Mouse (Mus musculus) CH12.LX (cell line): Measurements from ENCODE around the gene Me1.

Source experiments
- BHLHE40 ChIP-seq: IDR thresholded peaks from 2 replicates; pipeline ENCODE4 v1.6.1; 2011; ENCODE audit warnings: mild to moderate bottlenecking, low read depth, low read length, improper control_type of control experiment
- CHD1 ChIP-seq: IDR thresholded peaks from 2 replicates; pipeline ENCODE4 v1.6.1; 2012; ENCODE audit warnings: low read depth, low read length, improper control_type of control experiment, inconsistent platforms
- CTCF ChIP-seq, 2 experiments: IDR thresholded peaks in 1 of 2; conservative IDR thresholded peaks in 1 of 2; 2 replicates each; pipeline ENCODE4 v1.5.1; 2011 to 2012; ENCODE audit warnings: low read depth in 2 of 2, low read length in 2 of 2, improper control_type of control experiment in 1 of 2, inconsistent platforms in 1 of 2, mild to moderate bottlenecking in 1 of 2, moderate library complexity in 1 of 2
- ETS1 ChIP-seq: conservative IDR thresholded peaks from 2 replicates; pipeline ENCODE4 v1.6.1; 2012; ENCODE audit warnings: low read depth, mild to moderate bottlenecking, inconsistent platforms, low read length, improper control_type of control experiment, moderate library complexity
- KAT2A ChIP-seq: IDR thresholded peaks from 2 replicates; pipeline ENCODE4 v1.6.1; 2012; ENCODE audit warnings: low read length, improper control_type of control experiment, inconsistent platforms; ENCODE audit not compliant: insufficient replicate concordance
- MEF2A ChIP-seq: IDR thresholded peaks from 2 replicates; pipeline ENCODE4 v1.6.1; 2014; ENCODE audit warnings: low read depth, mild to moderate bottlenecking, inconsistent platforms, low read length, improper control_type of control experiment, borderline replicate concordance
- POLR2A ChIP-seq: IDR thresholded peaks from 2 replicates; pipeline ENCODE4 v1.6.1; 2011; ENCODE audit warnings: low read depth, mild to moderate bottlenecking, improper control_type of control experiment, low read length
- RAD21 ChIP-seq: IDR thresholded peaks from 2 replicates; pipeline ENCODE4 v1.6.1; 2011; ENCODE audit warnings: low read depth, mild to moderate bottlenecking, low read length, improper control_type of control experiment, moderate library complexity
- SMC3 ChIP-seq: IDR thresholded peaks from 2 replicates; pipeline ENCODE4 v1.6.1; 2011; ENCODE audit warnings: low read depth, low read length, improper control_type of control experiment
- USF2 ChIP-seq: conservative IDR thresholded peaks from 2 replicates; pipeline ENCODE4 v1.6.1; 2011; ENCODE audit warnings: low read depth, low read length, improper control_type of control experiment
- ZC3H11A ChIP-seq: IDR thresholded peaks from 2 replicates; pipeline ENCODE4 v1.6.1; 2012; ENCODE audit warnings: low read depth, mild to moderate bottlenecking, inconsistent platforms, low read length, improper control_type of control experiment
- ZMIZ1 ChIP-seq: IDR thresholded peaks from 2 replicates; pipeline ENCODE4 v1.6.1; 2012; ENCODE audit warnings: low read depth, mild to moderate bottlenecking, inconsistent platforms, low read length, improper control_type of control experiment
- ZNF384 ChIP-seq: IDR thresholded peaks from 2 replicates; pipeline ENCODE4 v1.6.1; 2012; ENCODE audit warnings: low read depth, low read length, improper control_type of control experiment, inconsistent platforms

GRCm38 (mm10) chr9:86712648-86713047 is 16.9 kb upstream of the Me1 start:
- TF ChIP-seq MEF2A, result no peak
- TF ChIP-seq POLR2A, result no peak
- no peak for TF ChIP-seq RAD21
- no peak for TF ChIP-seq CTCF (conservative IDR thresholded peaks at IDR 0.05 in 1 of 2, IDR thresholded peaks at IDR 0.05 in 1 of 2; ENCODE audit: low read depth in 2 of 2, low read length in 2 of 2)
- no peak for TF ChIP-seq ZMIZ1
- no peak for TF ChIP-seq ZNF384
- no peak for TF ChIP-seq SMC3
- TF ChIP-seq KAT2A, result no peak
- TF ChIP-seq ZC3H11A, result no peak
- TF ChIP-seq ETS1, result no peak
- no peak for TF ChIP-seq USF2
- no peak for TF ChIP-seq CHD1
- TF ChIP-seq BHLHE40, result no peak
